Mouse (Mus musculus) midbrain, embryonic 11.5 days (tissue): ENCODE results near the gene Emilin2. TPM values are rescaled to one million over a fixed set of nuclear protein-coding genes. Genes with fewer than 3 reads are reported as not detected.
"Not testable (repeated sequence)": the region's sequence is repeated elsewhere in the genome, so short reads cannot be mapped to it uniquely, and the experiment has no call there.

Experiments
- ATAC-seq: fragments of 200-750 bp; cut with Nextera tagmentation; 2 replicates; pipeline ENCODE4 v1.8.0; 2017; ENCODE audit warnings: moderate TSS enrichment, moderate library complexity; ENCODE audit not compliant: low FRiP score
- DNase-seq: peaks from one replicate; pipeline ENCODE4 v3.0.0; 2015; ENCODE audit warnings: low spot score; ENCODE audit errors: missing footprints
- H3K27ac ChIP-seq: fragments of 300-500 bp; sonication (generic); 2 replicates; pipeline ENCODE4 v1.5.1; 2014; ENCODE audit warnings: low read depth, low read length
- H3K27me3 ChIP-seq: fragments of 300-500 bp; sonication (generic); 2 replicates; pipeline ENCODE4 v1.6.1; 2014; ENCODE audit warnings: mild to moderate bottlenecking, low read length, moderate library complexity, mixed read lengths; ENCODE audit not compliant: control insufficient read depth, insufficient read depth
- H3K36me3 ChIP-seq: fragments of 300-500 bp; sonication (generic); 2 replicates; pipeline ENCODE4 v1.6.1; 2014; ENCODE audit warnings: mild to moderate bottlenecking, low read length, moderate library complexity, mixed read lengths; ENCODE audit not compliant: control insufficient read depth, insufficient read depth
- H3K4me1 ChIP-seq: fragments of 300-500 bp; sonication (generic); 2 replicates; pipeline ENCODE4 v1.6.1; 2014; ENCODE audit warnings: low read length; ENCODE audit not compliant: control insufficient read depth, insufficient read depth
- H3K4me2 ChIP-seq: fragments of 300-500 bp; sonication (generic); 2 replicates; pipeline ENCODE4 v1.6.1; 2014; ENCODE audit warnings: mild to moderate bottlenecking, moderate library complexity
- H3K4me3 ChIP-seq: fragments of 300-500 bp; sonication (generic); 2 replicates; pipeline ENCODE4 v1.5.1; 2014; ENCODE audit warnings: low read depth, low read length
- H3K9ac ChIP-seq: fragments of 300-500 bp; sonication (generic); 2 replicates; pipeline ENCODE4 v1.6.1; 2014; ENCODE audit warnings: low read length
- H3K9me3 ChIP-seq: fragments of 300-500 bp; sonication (generic); 2 replicates; pipeline ENCODE4 v1.6.1; 2016; ENCODE audit warnings: low read length; ENCODE audit not compliant: control insufficient read depth
- WGBS: fragments of 180-500 bp; shearing (Covaris S2); extraction: QIAGEN DNeasy Blood & Tissue Kit; methylation state at CpG from one replicate; pipeline ENCODE4 v1.1.7; 2014; 5-methylcytosine and 5-hydroxymethylcytosine counted together
- polyA plus RNA-seq: library from polyadenylated mRNA; unstranded; fragments of >200 nt; fragmentation: Nextera tagmentation; extraction: Ambion mirVana; gene quantifications from 2 replicates; pipeline ENCODE4 v1.2.1, GENCODE M21; 2014

Emilin2 gene
- polyA plus RNA-seq, 1 experiment from 2014 or later, result 11.8 TPM

GRCm38 (mm10) chr17:71320731-71321130 lies 9.0 kb upstream of the Emilin2 start:
- not testable (repeated sequence) for H3K9me3 ChIP-seq, ATAC-seq, H3K27ac ChIP-seq, H3K4me2 ChIP-seq, H3K36me3 ChIP-seq, H3K4me3 ChIP-seq, H3K4me1 ChIP-seq, H3K27me3 ChIP-seq, H3K9ac ChIP-seq
- peak; percentile 68 for DNase-seq
- 90% methylated on average over 8 of the region's 8 CpGs for WGBS

GRCm38 (mm10) chr17:71319361-71319760 lies 7.6 kb upstream of the Emilin2 start:
- Histone ChIP-seq H3K4me1 (no peaks in the 10 kb centered on the region), H3K9ac (no peak overlapping the region), H3K4me2 (no peak overlapping the region), H3K27me3 (no peaks in the 10 kb centered on the region), H3K36me3 (no peaks in the 10 kb centered on the region), H3K4me3 (no peak overlapping the region), H3K27ac (no peak overlapping the region), H3K9me3 (no peaks in the 10 kb centered on the region)
- 95% methylated on average over 3 of the region's 3 CpGs for WGBS
- DNase-seq (peak; percentile 53), ATAC-seq (no peak)

- no peaks in the 10 kb centered on the region for H3K4me1 ChIP-seq
- no peaks in the 10 kb centered on the region for H3K27me3 ChIP-seq
- no peak overlapping the region for H3K4me3 ChIP-seq
- no peaks in the 10 kb centered on the region for H3K36me3 ChIP-seq
- H3K4me2 ChIP-seq, result no peak overlapping the region
- H3K9me3 ChIP-seq, result no peaks in the 10 kb centered on the region
- ATAC-seq (no peak), DNase-seq (peak; percentile 51)
- H3K27ac ChIP-seq, result no peak overlapping the region
- WGBS, result 92% methylated on average over 4 of the region's 4 CpGs
- H3K9ac ChIP-seq, result no peak overlapping the region
Measured at GRCm38 (mm10) chr17:71317571-71317970, 5.8 kb upstream of the Emilin2 start.

- Histone ChIP-seq H3K4me1 (peaks cover 10% of the 10 kb centered on the region), H3K27me3 (no peaks in the 10 kb centered on the region), H3K9ac (no peak overlapping the region), H3K4me2 (no peak overlapping the region), H3K4me3 (no peak overlapping the region), H3K9me3 (no peaks in the 10 kb centered on the region), H3K27ac (no peak overlapping the region), H3K36me3 (no peaks in the 10 kb centered on the region)
- DNase-seq, result peak; percentile 75
- no peak for ATAC-seq
- 72% methylated on average over 4 of the region's 4 CpGs for WGBS
Measured at GRCm38 (mm10) chr17:71314315-71314714, 2.5 kb upstream of the Emilin2 start.

GRCm38 (mm10) chr17:71310486-71311339 lies 1.1 kb downstream of the Emilin2 start:
- WGBS, result under 1% methylated on average over 64 of the region's 67 CpGs
- Histone ChIP-seq H3K27ac (no peak overlapping the region), H3K36me3 (no peaks in the 10 kb centered on the region), H3K9me3 (no peaks in the 10 kb centered on the region), H3K9ac (peak overlapping the region; percentile 69), H3K4me2 (peak overlapping the region; percentile 100), H3K4me1 (peaks cover 16% of the 10 kb centered on the region), H3K27me3 (no peaks in the 10 kb centered on the region), H3K4me3 (peak overlapping the region; percentile 62)
- peak; percentile 96 for DNase-seq
- ATAC-seq, result peak; percentile 62

- Histone ChIP-seq H3K27ac (no peak overlapping the region), H3K9me3 (no peaks in the 10 kb centered on the region), H3K4me1 (peaks cover 16% of the 10 kb centered on the region), H3K9ac (peak overlapping the region; percentile 69), H3K4me2 (peak overlapping the region; percentile 100), H3K27me3 (no peaks in the 10 kb centered on the region), H3K36me3 (no peaks in the 10 kb centered on the region), H3K4me3 (peak overlapping the region; percentile 62)
- DNase-seq (peak; percentile 97), ATAC-seq (peak; percentile 20; the same call in 1 of the 2 replicates)
- WGBS, result 6% methylated on average over 23 of the region's 23 CpGs
Measured at GRCm38 (mm10) chr17:71309711-71310485, 1.9 kb downstream of the Emilin2 start.

- H3K4me1 ChIP-seq, result peaks cover 16% of the 10 kb centered on the region
- H3K27ac ChIP-seq, result no peak overlapping the region
- ATAC-seq (peak; percentile 41), DNase-seq (peak; percentile 94)
- 12% methylated on average over 14 of the region's 14 CpGs for WGBS
- no peak overlapping the region for H3K9ac ChIP-seq
- H3K36me3 ChIP-seq, result no peaks in the 10 kb centered on the region
- H3K9me3 ChIP-seq, result no peaks in the 10 kb centered on the region
- peak overlapping the region; percentile 100 for H3K4me2 ChIP-seq
- peak overlapping the region; percentile 3; the same call in 1 of the 2 replicates for H3K4me3 ChIP-seq
- H3K27me3 ChIP-seq, result no peaks in the 10 kb centered on the region
Measured at GRCm38 (mm10) chr17:71309141-71309540, 2.6 kb downstream of the Emilin2 start.

- WGBS, result 93% methylated on average over 5 of the region's 5 CpGs
- H3K4me3 ChIP-seq, result no peak overlapping the region
- no peaks in the 10 kb centered on the region for H3K36me3 ChIP-seq
- no peaks in the 10 kb centered on the region for H3K27me3 ChIP-seq
- ATAC-seq (no peak), DNase-seq (no peak)
- no peak overlapping the region for H3K27ac ChIP-seq
- H3K9ac ChIP-seq, result no peak overlapping the region
- no peaks in the 10 kb centered on the region for H3K9me3 ChIP-seq
- peaks cover 16% of the 10 kb centered on the region for H3K4me1 ChIP-seq
- no peak overlapping the region for H3K4me2 ChIP-seq
Measured at GRCm38 (mm10) chr17:71308296-71308695, 3.5 kb downstream of the Emilin2 start.

- H3K36me3 ChIP-seq, result no peaks in the 10 kb centered on the region
- H3K9me3 ChIP-seq, result no peaks in the 10 kb centered on the region
- no peaks in the 10 kb centered on the region for H3K27me3 ChIP-seq
- no peak overlapping the region for H3K4me3 ChIP-seq
- 91% methylated on average over 10 of the region's 10 CpGs for WGBS
- H3K27ac ChIP-seq, result no peak overlapping the region
- H3K9ac ChIP-seq, result no peak overlapping the region
- DNase-seq (no peak), ATAC-seq (no peak)
- H3K4me1 ChIP-seq, result peaks cover 16% of the 10 kb centered on the region
- no peak overlapping the region for H3K4me2 ChIP-seq
Measured at GRCm38 (mm10) chr17:71307251-71307790, 4.5 kb downstream of the Emilin2 start.
